Mouse (Mus musculus): ENCODE data around the gene Ednra. TPM values are rescaled to one million over a fixed set of nuclear protein-coding genes. Genes with fewer than 3 reads are reported as not detected.
A peak's percentile ranks its signal among the peaks of the same experiment; 100 is the strongest.

Ednra gene
- polyA plus RNA-seq, 1 experiment from 2014 or later: 49.0 TPM

GRCm38 (mm10) chr8:77741050-77741777 is 16.9 kb upstream of the Ednra start:
- Histone ChIP-seq H3K27me3 (ENCODE audit: control insufficient read depth, insufficient read depth, low read length) (no peaks in the 10 kb centered on the region), H3K9me3 (ENCODE audit: control insufficient read depth, low read length) (no peaks in the 10 kb centered on the region), H3K9ac (ENCODE audit: low read length) (no peak overlapping the region), H3K4me1 (ENCODE audit: control insufficient read depth in 2 of 2, insufficient read depth in 2 of 2, low read length in 2 of 2) (peaks cover 0 to 4% of the 10 kb centered on the region in 2 experiments; a peak in 3 of 4 replicates), H3K4me3 (ENCODE audit: control insufficient read depth in 1 of 2, insufficient read depth in 1 of 2, low read depth in 1 of 2, low read length in 2 of 2) (no peak overlapping the region), H3K4me2 (ENCODE audit: low read length) (no peak overlapping the region), H3K36me3 (ENCODE audit: control insufficient read depth, insufficient read depth, low read length) (no peaks in the 10 kb centered on the region), H3K27ac (replicated peaks in 1 of 2; ENCODE audit: control insufficient read depth in 1 of 2, insufficient read depth in 1 of 2, low read depth in 2 of 2, low read length in 2 of 2) (no peak overlapping the region)
- ATAC-seq (ENCODE audit: insufficient number of reproducible peaks, insufficient read depth, low FRiP score, low read depth): no peak
- 86% methylated on average over 6 of the region's 6 CpGs for WGBS

GRCm38 (mm10) chr8:77738419-77738818 is 14.2 kb upstream of the Ednra start:
- Histone ChIP-seq H3K4me2 (ENCODE audit: low read length) (no peak overlapping the region), H3K9me3 (ENCODE audit: control insufficient read depth, low read length) (no peaks in the 10 kb centered on the region), H3K27me3 (ENCODE audit: control insufficient read depth, insufficient read depth, low read length) (no peaks in the 10 kb centered on the region), H3K4me3 (ENCODE audit: control insufficient read depth in 1 of 2, insufficient read depth in 1 of 2, low read depth in 1 of 2, low read length in 2 of 2) (no peak overlapping the region), H3K36me3 (ENCODE audit: control insufficient read depth, insufficient read depth, low read length) (no peaks in the 10 kb centered on the region), H3K4me1 (ENCODE audit: control insufficient read depth in 2 of 2, insufficient read depth in 2 of 2, low read length in 2 of 2) (peaks cover 0 to 4% of the 10 kb centered on the region in 2 experiments; a peak in 3 of 4 replicates), H3K9ac (ENCODE audit: low read length) (no peak overlapping the region), H3K27ac (replicated peaks in 1 of 2; ENCODE audit: control insufficient read depth in 1 of 2, insufficient read depth in 1 of 2, low read depth in 2 of 2, low read length in 2 of 2) (no peak overlapping the region)
- WGBS: 65% methylated on average over 6 of the region's 6 CpGs
- no peak for ATAC-seq (ENCODE audit: insufficient number of reproducible peaks, insufficient read depth, low FRiP score, low read depth)

DNA sequence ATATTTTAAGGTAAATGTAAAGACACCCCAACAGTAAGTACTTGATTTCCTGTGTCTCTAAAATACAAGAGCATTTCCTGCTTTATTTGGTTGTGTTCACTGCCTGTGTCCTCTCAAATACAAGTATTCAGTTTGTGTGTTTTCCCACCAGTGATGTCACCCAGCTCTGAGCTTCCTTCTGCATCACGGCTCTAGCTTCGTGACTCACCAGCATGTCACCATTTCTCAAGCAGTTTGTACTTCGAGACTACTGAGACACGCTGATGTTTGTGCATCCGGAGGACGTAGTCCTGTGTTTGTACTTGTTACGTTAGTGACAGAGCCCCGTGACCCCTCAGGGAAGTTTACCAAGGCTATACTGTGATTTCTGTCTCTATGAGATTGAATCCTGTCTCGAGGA is 13.1 kb upstream of the Ednra start:
- WGBS: 69% methylated on average over 9 of the region's 9 CpGs
- H3K4me3 ChIP-seq (ENCODE audit: control insufficient read depth in 1 of 2, insufficient read depth in 1 of 2, low read depth in 1 of 2, low read length in 2 of 2): no peak overlapping the region
- no peak overlapping the region for H3K4me2 ChIP-seq (ENCODE audit: low read length)
- H3K9me3 ChIP-seq (ENCODE audit: control insufficient read depth, low read length): peaks cover 9% of the 10 kb centered on the region
- no peak for ATAC-seq (ENCODE audit: insufficient number of reproducible peaks, insufficient read depth, low FRiP score, low read depth)
- no peaks in the 10 kb centered on the region for H3K36me3 ChIP-seq (ENCODE audit: control insufficient read depth, insufficient read depth, low read length)
- H3K9ac ChIP-seq (ENCODE audit: low read length): no peak overlapping the region
- peaks cover 0 to 4% of the 10 kb centered on the region in 2 experiments; a peak in 3 of 4 replicates for H3K4me1 ChIP-seq (ENCODE audit: control insufficient read depth in 2 of 2, insufficient read depth in 2 of 2, low read length in 2 of 2)
- H3K27me3 ChIP-seq (ENCODE audit: control insufficient read depth, insufficient read depth, low read length): no peaks in the 10 kb centered on the region
- H3K27ac ChIP-seq (replicated peaks in 1 of 2; ENCODE audit: control insufficient read depth in 1 of 2, insufficient read depth in 1 of 2, low read depth in 2 of 2, low read length in 2 of 2): no peak overlapping the region

GRCm38 (mm10) chr8:77733792-77734191 is 9.5 kb upstream of the Ednra start:
- Histone ChIP-seq H3K27ac (replicated peaks in 1 of 2; ENCODE audit: control insufficient read depth in 1 of 2, insufficient read depth in 1 of 2, low read depth in 2 of 2, low read length in 2 of 2) (no peak overlapping the region), H3K36me3 (ENCODE audit: control insufficient read depth, insufficient read depth, low read length) (no peaks in the 10 kb centered on the region), H3K4me1 (ENCODE audit: control insufficient read depth in 2 of 2, insufficient read depth in 2 of 2, low read length in 2 of 2) (peaks cover 0 to 4% of the 10 kb centered on the region in 2 experiments; a peak in 3 of 4 replicates), H3K9me3 (ENCODE audit: control insufficient read depth, low read length) (peaks cover 13% of the 10 kb centered on the region), H3K27me3 (ENCODE audit: control insufficient read depth, insufficient read depth, low read length) (no peaks in the 10 kb centered on the region), H3K4me2 (ENCODE audit: low read length) (no peak overlapping the region), H3K9ac (ENCODE audit: low read length) (no peak overlapping the region), H3K4me3 (ENCODE audit: control insufficient read depth in 1 of 2, insufficient read depth in 1 of 2, low read depth in 1 of 2, low read length in 2 of 2) (no peak overlapping the region)
- WGBS: 68% methylated on average over 2 of the region's 2 CpGs
- ATAC-seq (ENCODE audit: insufficient number of reproducible peaks, insufficient read depth, low FRiP score, low read depth): no peak

- ATAC-seq (ENCODE audit: insufficient number of reproducible peaks, insufficient read depth, low FRiP score, low read depth): no peak
- WGBS: 76% methylated on average over 3 of the region's 3 CpGs
- peaks cover 13% of the 10 kb centered on the region for H3K9me3 ChIP-seq (ENCODE audit: control insufficient read depth, low read length)
- no peaks in the 10 kb centered on the region; a peak in 2 of 4 replicates for H3K4me1 ChIP-seq (ENCODE audit: control insufficient read depth in 2 of 2, insufficient read depth in 2 of 2, low read length in 2 of 2)
- no peak overlapping the region for H3K9ac ChIP-seq (ENCODE audit: low read length)
- no peaks in the 10 kb centered on the region for H3K27me3 ChIP-seq (ENCODE audit: control insufficient read depth, insufficient read depth, low read length)
- no peak overlapping the region for H3K27ac ChIP-seq (replicated peaks in 1 of 2; ENCODE audit: control insufficient read depth in 1 of 2, insufficient read depth in 1 of 2, low read depth in 2 of 2, low read length in 2 of 2)
- no peak overlapping the region for H3K4me2 ChIP-seq (ENCODE audit: low read length)
- H3K4me3 ChIP-seq (ENCODE audit: control insufficient read depth in 1 of 2, insufficient read depth in 1 of 2, low read depth in 1 of 2, low read length in 2 of 2): no peak overlapping the region
- no peaks in the 10 kb centered on the region for H3K36me3 ChIP-seq (ENCODE audit: control insufficient read depth, insufficient read depth, low read length)
Measured at GRCm38 (mm10) chr8:77732964-77733363, 8.7 kb upstream of the Ednra start.

GRCm38 (mm10) chr8:77725406-77725805 is 1.1 kb upstream of the Ednra start:
- H3K4me2 ChIP-seq (ENCODE audit: low read length): peak overlapping the region; percentile 67; the same call in 1 of the 2 replicates
- peak overlapping the region; percentile 21 to 99; a peak in 2 of 4 replicates for H3K27ac ChIP-seq (replicated peaks in 1 of 2; ENCODE audit: control insufficient read depth in 1 of 2, insufficient read depth in 1 of 2, low read depth in 2 of 2, low read length in 2 of 2)
- no peaks in the 10 kb centered on the region for H3K27me3 ChIP-seq (ENCODE audit: control insufficient read depth, insufficient read depth, low read length)
- H3K36me3 ChIP-seq (ENCODE audit: control insufficient read depth, insufficient read depth, low read length): no peaks in the 10 kb centered on the region; the same call in 1 of the 2 replicates
- no peak for ATAC-seq (ENCODE audit: insufficient number of reproducible peaks, insufficient read depth, low FRiP score, low read depth)
- H3K4me1 ChIP-seq (ENCODE audit: control insufficient read depth in 2 of 2, insufficient read depth in 2 of 2, low read length in 2 of 2): peaks cover 8 to 31% of the 10 kb centered on the region in 2 experiments
- 54% methylated on average over 5 of the region's 5 CpGs for WGBS
- no peak overlapping the region for H3K9ac ChIP-seq (ENCODE audit: low read length)
- no peak overlapping the region; a peak in 1 of 4 replicates for H3K4me3 ChIP-seq (ENCODE audit: control insufficient read depth in 1 of 2, insufficient read depth in 1 of 2, low read depth in 1 of 2, low read length in 2 of 2)
- H3K9me3 ChIP-seq (ENCODE audit: control insufficient read depth, low read length): no peaks in the 10 kb centered on the region

DNA sequence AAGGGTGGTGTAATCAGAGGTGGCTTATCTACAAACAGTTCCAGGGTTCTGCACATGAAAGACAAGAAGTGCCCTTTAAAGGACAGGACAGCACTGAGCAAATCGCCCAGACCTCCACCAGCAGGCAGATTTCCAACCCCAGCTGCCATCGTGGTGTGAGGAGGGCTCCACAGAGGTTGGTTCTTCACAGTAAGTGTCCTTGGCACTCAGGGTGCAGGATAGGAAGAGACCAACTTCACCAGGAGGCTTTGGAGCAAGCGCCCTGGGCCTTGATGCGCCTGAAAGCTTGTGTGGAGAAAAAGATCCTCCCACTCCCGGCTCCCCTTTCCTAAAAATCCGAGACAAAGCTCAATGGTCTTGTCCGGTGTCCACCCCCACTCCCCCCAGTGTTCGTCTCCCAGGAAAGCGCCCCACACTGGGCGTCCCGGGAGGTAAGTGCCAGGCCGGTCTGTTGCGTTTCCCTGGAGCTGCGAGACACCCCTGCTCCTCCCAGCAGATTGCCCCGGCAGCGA is 674 bp downstream of the Ednra start:
- under 1% methylated on average over 16 of the region's 16 CpGs for WGBS
- Histone ChIP-seq H3K27me3 (ENCODE audit: control insufficient read depth, insufficient read depth, low read length) (no peaks in the 10 kb centered on the region), H3K9me3 (ENCODE audit: control insufficient read depth, low read length) (no peaks in the 10 kb centered on the region), H3K9ac (ENCODE audit: low read length) (peak overlapping the region; percentile 94), H3K36me3 (ENCODE audit: control insufficient read depth, insufficient read depth, low read length) (peaks cover 16% of the 10 kb centered on the region), H3K4me1 (ENCODE audit: control insufficient read depth in 2 of 2, insufficient read depth in 2 of 2, low read length in 2 of 2) (peaks cover 15 to 47% of the 10 kb centered on the region in 2 experiments), H3K4me3 (ENCODE audit: control insufficient read depth in 1 of 2, insufficient read depth in 1 of 2, low read depth in 1 of 2, low read length in 2 of 2) (peak overlapping the region; percentile 72 to 84), H3K4me2 (ENCODE audit: low read length) (peak overlapping the region; percentile 67), H3K27ac (replicated peaks in 1 of 2; ENCODE audit: control insufficient read depth in 1 of 2, insufficient read depth in 1 of 2, low read depth in 2 of 2, low read length in 2 of 2) (peak overlapping the region; percentile 97 to 99)
- ATAC-seq (ENCODE audit: insufficient number of reproducible peaks, insufficient read depth, low FRiP score, low read depth): peak; percentile 48

Measured in heart, embryonic 14.5 days (tissue).